Mouse (Mus musculus) adrenal gland, postnatal 10 days (tissue): ENCODE measurements at regions not wholly inside any gene's neighbourhood (a gene's known extent, or its start where the extent isn't known, plus 50 kb on each side); places are given as distances from the start of the nearest gene placed in this dataset.
A peak's percentile ranks its signal among the peaks of the same experiment; 100 is the strongest.

Experiments
- DNase-seq: peaks from one replicate; pipeline ENCODE4 v3.0.0; 2021; ENCODE audit warnings: mixed read lengths

DNA sequence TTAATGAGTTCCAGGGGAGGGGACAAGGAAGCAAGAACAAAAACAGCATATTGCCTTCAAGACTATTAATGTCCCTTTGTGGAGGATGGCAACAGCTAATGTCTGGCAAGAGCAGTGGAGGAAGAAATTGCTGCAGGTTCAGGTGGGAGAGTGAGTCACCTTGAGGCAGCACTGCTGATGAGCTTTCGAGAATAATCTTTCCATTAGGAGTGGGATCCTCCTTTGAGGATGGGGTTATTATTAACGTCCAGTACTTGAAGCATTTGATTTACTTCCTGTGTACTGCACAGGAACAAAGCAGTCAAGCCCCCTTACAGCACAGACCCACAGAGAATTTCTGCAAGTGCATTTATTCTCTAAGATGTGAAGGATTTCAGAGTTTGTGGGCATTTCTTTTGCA lies 671.2 kb upstream of the Stxbp6 start:
- DNase-seq = no peak

DNA sequence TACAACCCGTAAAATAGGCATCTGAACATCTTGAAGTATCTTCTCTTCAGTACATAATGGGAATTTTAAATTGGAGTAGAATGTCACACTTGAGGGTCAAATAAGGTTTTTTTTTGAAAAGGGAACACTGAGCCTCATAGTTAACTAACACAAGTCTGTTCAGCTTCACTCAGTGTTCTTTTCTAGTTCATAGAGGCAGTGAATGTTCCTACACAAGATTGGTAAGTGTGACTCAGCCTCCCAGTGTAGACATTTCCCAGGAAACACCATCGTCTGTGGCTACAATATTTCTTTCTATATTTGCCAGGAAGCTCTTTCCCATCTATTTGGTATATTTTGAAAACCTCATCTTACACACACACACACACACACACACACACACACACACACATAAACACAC lies 670.1 kb upstream of the Stxbp6 start:
- no peak for DNase-seq

DNA sequence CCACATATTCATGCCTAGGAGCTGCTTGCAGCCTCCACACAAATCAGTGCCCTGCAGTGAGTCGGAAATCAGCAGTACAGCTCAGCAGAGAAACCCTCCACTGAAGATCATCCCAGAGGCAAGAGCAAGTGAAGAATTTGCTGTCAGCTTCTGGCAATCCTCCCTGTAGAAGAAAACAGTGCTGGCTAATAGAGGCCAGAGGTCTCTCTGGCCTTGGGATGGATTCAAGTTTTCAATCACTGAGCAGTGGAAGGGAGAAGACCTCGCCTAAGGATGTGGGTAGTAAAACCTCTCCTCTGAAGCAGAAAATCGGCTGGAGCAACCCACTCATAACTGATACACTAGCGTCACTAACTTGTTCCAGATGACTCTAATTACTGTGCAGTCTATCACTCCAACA lies 659.2 kb upstream of the Stxbp6 start:
- peak; percentile 26 for DNase-seq

DNA sequence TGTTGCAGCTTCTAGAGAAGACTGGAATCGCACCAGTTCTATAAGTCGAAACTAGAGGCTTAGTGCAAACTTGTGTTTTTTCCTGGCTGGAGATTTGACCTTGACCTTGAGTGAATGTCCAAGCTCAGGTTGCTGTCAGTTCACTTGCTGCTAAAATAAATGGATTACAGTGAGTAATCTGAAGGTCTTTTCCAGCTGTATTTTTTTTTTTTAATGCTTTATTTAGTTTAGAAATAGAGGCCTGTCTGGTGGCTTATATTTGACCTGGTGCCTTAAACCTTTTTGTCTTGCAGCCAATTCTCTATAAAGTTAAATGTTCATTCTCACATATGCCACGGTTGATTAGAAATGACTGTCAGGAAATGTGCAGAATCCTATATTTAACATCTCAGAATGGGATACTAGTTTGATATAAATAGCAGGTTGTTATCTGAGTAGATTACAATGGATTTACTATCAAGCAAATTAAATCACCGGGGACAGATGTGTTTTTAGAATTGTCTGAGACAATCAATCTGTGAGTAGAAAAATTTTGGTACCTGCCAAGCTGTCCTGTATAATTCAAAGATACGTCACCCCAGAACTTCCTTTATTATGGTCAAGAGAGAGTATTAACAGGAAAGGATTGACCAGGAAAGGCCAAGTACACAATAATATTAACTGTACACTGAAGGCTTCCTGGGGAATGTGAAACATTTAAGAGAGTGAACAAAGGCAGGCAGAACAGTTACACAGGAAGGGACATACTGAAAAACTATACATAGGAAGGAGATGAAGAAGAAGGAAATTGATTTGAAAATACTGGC lies 650.3 kb upstream of the Stxbp6 start:
- DNase-seq = peak; percentile 10

DNA sequence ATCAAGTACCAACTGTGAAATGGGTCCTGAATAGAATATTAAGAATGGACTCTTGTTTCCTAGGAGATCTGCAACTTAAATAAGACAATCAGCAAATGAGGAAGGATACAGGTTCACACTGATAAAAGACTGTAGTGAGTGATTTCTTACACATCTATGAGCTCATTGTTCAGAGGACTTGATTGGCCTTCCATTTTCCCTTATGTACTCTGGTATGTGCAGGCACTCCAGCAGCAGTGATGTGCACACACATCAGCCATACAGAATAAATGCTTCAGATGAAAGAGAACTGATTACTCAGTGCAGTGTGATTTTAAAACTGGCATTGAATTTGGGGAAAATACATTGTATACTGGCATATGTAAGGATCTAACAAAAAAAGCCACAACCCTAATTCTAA lies 636.8 kb upstream of the Stxbp6 start:
- DNase-seq = no peak

DNA sequence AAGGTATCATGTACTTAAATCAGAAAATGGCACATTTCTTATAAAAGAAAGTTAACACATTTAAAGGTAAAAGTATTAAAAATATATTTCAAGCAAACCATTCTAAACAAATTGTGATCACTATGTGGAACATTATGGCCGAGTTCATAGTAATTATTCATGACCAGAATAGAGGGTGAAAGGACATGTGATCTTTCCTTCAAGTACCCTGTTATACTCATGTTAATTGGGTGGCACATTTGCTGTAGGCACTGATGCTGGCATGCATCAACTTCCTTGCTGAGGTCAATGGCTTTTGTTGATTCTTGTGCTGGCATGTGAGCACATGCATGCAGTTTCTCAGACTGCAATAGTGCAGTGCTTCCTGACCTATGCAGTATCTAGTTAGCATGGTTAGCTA lies 636.3 kb upstream of the Stxbp6 start:
- no peak for DNase-seq

DNA sequence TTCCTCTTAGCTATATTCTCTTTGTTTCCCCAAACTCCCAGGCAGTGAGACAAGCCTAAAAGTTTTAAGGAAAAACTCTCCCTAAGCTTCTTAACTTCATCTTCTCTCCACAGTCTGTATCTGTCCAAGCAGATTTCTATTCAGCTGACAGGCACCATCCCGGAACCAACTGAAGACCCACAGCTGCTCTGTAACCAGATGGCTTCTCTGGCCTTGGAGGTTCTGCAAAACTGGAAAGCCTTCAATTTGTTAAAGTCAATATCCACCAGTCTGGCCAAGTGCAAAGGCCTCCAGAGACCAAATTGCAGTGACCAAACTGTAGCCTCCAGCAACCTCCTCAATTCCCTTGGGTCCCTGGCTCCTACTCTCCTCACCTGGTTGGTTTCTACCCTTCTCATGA lies 614.8 kb upstream of the Stxbp6 start:
- DNase-seq = peak; percentile 25

DNA sequence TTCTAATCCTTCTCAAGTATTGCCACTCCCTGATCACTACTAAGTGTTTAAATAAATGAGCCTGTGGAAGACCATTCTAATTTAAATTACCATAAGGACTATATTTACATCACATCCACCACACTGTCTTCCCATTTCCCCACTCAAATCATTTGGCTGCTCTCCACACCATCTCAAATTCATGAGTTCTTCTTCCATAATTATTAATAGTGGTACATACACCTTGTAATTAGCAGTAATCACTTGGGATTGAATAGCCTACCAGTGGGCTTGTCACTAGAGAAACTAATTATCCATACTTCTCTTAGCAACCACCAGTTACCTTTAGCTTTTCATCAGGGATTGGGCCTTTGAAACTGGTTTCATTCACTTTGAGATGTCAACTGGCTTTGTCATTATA lies 612.3 kb upstream of the Stxbp6 start:
- DNase-seq = no peak

DNA sequence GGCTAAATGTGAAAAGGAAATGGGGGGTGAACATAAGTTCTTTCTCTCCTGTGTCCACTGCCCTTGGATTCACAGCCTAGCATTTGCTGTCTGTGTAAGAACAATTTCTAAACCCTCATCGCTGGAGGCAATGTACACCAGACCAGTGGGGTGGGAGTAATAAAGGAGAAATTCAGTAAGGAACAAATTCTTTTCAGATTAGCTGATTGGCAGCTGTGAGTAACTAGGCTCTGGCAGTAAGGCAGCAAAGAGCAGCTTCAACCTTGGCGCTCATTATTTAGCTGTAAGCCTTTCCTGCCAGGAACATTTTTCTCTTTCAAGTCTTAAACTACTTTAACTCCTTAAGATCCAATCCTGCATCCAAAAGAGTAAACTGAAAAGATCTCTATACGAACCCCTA lies 597.9 kb upstream of the Stxbp6 start:
- no peak for DNase-seq

DNA sequence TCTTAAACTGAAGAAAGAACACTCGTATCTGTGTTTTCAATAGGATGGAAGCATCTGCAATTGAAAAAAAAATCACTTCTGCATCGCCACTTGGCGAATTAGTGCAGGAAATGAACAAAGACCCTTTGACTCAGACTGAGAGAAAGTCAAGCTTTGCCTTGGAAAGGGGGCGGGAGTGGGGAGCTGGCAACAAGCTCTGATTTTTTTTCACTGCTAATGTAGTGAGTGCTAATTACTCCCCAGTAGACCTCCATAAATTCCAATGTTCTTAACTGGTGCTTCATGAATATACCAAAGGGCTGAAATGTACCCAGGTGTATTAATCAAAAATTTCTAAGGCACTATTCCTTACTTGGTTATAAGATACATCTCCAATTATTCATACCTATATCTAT lies 597.0 kb upstream of the Stxbp6 start:
- DNase-seq = no peak

DNA sequence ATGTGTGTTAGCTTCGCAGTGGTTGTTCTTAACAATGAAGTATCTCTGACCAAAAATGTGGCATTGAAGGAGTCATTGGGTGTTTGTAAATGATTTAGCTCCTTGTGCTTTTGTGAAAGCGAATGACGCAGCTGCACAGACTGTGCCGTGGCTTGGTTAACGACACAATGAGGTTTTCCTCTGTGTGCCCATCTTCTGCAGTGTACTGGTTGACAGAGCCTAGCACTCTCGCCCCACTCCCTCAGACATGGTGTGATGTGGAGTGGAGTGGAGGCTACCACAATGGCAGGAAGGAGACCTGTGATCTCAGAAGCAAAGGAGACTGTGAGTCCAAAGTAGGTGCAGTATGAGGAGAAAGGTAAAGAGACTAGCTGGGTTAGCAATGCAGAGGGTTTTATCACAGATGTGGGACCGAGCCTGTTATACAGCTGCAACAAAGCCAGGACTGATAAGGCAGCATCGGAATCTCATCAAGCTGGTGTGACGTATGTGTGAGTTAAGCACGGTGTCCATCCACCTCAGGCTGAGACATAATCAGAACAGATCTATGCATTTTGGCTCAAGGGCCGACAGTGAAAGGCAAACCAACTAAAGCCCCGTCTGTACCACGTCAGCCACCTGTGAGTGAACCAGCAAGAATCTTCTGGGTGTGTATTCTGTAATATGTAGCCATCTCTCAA lies 596.5 kb upstream of the Stxbp6 start:
- no peak for DNase-seq

DNA sequence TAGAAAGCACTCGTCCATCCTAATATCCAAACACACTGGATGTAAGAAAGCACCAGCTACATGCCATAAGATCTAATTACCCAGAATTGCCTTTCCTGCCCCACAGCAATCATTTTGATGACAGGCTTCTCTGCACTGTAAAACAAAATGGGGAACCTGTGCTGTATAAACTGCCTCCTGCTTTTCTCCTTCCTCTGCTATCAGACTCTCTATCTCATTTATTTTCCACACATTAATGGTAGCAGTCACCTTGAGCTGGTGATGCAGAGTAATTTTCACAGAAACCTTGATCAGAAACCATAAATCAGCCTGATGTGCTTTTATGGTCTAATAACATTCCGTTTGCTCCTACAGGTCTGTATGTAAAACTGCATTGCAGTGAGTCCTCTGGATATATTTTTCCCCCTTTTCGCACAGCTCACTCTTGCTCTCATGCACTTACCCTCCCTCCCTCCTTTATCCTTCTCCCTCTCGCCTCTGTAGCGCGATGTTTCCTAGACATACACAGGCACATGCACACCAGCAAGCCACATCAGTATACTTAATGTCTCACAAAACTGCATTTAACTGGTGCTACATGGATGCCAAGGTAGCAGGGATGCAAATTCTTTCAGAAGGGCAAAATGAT lies 595.9 kb upstream of the Stxbp6 start:
- DNase-seq = no peak

DNA sequence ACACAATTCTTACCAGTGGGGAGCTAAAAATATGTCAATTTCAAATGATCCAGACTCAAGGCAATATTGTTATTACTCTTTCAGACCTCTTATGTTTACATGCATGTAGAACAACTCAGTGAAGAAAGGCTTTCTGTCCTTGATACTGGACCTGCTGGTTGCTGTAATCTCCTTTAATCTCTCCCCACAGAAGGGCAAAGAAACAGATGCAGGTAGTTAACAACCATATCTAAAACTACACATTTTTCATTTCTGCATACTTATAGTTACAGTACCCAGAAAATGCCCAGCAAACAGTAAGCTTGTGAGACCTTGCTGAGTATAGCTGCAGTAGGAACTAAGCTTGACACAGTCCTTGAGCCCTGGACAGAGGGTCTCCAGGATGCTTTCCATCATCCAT lies 585.1 kb upstream of the Stxbp6 start:
- no peak for DNase-seq

DNA sequence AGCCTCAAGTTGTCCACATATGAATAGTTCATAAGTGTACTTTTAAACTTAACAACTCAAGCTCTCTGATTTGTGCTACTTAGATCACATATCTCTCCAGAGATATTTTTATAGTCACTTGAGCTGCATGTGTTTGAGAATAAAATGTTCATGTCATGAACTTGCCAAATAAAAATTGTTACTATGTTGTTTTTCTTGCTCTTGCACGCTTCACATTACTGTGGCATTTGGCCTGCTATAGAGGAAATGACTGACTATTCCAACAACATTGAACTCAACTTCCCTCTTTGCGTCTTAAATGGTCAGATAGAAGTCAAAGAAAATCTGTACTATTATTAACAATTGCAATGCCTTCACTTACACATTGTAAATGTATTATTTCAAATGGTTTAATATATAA lies 582.1 kb upstream of the Stxbp6 start:
- DNase-seq = no peak

DNA sequence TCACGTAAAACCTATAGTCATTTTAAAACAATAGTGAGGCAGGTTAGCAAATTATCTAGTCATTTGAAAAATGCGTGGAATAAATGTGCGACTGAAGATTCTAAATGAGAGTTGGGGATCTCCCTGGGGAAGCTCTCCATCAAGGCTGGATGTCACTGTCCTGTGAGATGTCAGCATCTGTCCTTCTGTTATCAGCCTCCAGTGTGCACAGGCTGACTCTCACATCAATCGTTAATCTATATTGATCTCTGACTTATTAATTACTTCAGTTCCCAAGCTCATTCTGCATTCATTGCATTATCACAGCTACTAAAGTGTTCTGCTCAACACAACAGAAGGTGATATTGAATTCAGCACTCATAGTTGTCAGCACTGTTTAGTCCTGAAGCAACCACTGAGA lies 574.1 kb upstream of the Stxbp6 start:
- DNase-seq = no peak

DNA sequence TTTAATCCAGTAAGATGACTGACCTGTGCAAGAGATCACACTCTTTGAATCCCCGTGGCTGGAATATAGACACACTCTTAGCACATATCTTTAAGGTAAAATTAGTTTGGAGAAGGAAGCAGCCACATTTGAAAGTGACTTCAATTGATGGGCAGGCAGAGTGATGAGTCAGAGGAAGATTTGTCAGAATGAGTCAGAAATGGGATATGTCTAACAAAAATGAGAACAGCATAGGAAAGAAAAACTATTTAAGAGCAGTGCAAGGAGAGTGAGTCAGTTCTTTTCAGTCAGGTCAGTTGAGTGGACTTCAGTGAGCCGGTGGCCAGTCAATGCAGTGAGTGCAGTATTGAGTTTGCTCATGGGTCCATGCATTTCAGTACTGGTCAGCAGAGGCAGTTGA lies 569.7 kb upstream of the Stxbp6 start:
- DNase-seq = no peak

DNA sequence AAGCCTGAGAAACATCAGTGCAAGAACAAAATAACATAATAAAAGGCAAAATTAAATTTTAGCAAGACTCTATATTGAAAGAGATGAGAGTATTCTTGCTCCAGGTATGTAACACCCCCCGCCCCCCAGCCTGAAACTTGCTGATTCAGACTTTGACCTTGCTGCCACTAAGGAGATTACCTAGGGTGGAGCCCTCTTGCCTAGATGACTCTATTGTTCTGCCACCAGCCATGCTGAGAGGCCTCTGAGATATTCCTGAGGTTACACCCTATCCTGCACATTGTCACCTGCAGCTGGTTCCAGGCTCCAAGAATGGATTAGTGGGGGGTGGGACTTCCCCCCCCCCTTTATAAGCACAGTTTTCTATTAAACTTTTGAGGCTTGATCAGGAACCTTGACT lies 548.3 kb upstream of the Stxbp6 start:
- no peak for DNase-seq

DNA sequence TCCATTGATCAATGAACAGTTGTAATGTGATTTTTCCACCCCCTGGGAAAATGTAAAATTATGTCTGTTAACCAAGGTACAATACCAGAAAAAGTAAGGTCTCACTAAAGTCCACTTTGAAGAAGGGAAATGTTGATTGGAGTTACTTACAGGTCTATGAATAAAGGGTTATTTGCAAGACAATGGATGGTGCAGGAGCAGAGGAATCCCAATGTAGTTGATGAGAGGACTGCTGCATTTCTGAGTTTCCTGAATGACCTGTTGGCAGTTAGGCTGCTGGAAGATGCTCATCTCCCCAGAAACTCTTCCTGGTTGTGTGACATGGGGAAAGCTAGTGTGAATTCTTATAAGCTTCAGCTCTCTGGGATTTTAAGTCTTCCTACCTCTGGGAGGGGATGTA lies 545.5 kb upstream of the Stxbp6 start:
- no peak for DNase-seq

DNA sequence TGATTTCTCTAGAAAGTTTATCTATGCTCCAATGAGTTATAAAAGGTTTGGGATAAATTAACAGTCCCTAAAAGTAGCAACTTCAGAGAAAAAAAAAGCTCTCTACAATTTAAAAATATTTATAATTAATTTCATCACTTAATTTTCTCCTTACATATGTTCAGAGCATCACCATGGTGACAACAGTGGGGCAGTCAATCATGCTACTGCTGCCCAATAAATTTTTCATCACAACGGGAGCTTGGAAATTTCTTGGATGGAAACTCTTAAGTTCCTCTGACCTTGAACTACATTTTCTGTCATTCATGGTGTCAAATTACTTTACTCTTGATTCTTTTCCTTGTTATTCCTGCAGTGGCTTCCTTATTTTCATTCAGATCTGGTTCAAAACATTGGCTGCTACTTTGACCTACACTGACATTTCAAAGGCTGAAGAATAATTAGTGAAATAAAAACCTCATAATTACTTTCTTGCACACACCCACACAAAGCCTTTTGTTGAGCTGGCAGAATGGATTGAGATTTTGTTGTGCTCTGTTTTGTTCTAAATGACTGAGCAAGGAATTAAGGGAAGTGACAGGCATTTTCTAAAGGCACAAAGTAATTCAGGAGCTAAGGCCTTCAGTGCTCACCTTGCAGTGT lies 540.1 kb upstream of the Stxbp6 start:
- DNase-seq = no peak

DNA sequence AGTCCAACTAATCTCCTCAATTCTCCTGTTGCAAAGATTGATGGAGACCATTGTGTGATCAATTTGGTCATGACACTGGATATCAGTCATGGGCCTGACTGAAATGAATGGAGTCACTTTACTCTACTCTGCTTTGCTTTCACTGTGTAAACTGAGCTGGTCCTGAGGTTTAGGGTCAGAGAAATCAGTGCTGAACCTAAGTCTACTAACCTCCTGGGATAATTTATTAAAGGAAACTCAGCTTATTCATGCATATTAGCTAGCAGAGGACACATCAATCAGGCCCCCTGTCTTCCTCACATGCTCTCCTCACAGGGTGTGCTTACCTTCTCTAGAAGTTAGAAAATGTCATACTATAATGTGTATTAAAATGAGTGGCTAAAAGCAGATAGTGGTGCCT lies 539.6 kb upstream of the Stxbp6 start:
- no peak for DNase-seq

DNA sequence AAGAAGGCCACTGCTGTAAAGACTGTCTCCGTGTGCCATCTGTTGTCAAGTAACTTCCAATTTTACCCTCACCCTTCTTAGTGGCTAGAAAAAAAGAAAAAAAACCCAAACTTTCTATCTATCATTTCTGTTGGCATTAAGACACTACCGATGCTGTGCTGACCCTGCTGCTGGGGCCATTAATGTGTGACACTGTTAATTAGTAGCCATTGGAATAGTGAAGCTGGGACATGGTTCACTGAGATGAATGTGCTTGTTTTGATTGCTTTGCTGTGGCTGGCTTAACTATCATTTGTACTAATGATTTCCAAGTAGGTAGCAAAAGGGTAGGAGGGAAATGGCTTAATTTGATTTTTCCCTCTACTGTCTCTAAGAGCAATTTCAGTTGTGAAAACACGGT lies 524.9 kb upstream of the Stxbp6 start:
- DNase-seq = no peak

DNA sequence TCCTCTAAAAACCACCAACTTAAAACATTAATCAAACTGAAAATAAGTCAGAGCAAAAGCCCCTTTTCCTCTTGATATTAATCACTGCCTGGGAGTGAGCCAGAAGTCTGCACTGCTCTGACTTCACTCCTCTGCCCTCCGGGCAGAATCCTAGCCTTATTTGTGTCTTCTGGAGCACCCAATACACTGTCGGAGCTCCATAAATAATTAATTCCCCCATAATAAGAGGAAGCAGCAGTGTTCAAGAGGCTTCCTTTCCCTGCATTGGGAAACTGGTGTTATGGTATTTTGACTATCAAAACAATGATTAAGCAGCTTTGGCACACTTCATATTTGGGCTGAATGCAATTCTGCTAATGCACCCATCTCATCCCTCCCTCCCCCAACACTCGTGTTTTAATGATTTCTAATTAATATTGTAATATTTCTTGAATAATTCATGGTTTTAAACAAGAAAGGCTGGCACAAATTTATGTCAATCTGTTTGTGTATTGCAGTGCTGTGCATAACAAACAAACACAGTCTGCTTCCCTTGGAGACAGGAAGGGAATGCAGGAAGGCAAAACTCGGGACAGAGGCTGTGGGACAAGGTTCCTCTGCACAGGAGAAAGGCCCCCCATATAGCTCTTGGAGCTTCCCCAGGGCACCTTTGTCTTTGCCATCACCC lies 523.5 kb upstream of the Stxbp6 start:
- peak; percentile 7 for DNase-seq

DNA sequence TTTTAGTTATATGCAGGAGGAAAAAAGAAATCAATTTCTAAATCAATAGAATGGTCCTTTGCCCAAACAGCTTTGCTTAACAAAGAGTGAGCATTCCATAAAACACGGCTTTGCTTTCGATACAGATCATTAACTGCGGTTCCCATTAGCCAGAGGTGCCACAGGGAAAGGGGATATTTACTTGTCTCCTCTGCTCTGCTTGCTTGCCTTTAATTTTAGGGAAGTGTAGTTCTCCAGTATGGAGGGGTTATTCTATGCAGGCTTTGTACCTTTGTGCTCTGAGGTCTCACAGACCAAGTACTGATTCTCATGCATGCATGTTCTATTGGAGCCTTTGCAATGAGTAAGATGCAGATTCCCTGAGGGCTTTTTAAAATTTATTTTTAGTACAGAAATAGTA lies 520.2 kb upstream of the Stxbp6 start:
- no peak for DNase-seq
